Mouse (Mus musculus): ENCODE data around the gene Gm20422. TPM values are rescaled to one million over a fixed set of nuclear protein-coding genes. Genes with fewer than 3 reads are reported as not detected.

Gene Gm20422
- polyA plus RNA-seq, 1 experiment from 2014 or later = not detected

GRCm38 (mm10) chr8:69790773-69791367, 16.2 kb upstream of the Gm20422 start, which contains the start of the genes Atp13a1 and Zfp866:
Gene Atp13a1 (plus strand): TSS chr8:69791163.
Gene Zfp866 (minus strand): TSS chr8:69791178.
- peak; percentile 93 for ATAC-seq
- Histone ChIP-seq H3K4me3 (peak within 1 kb of the TSS; percentile 100), H3K4me2 (peak within 1 kb of the TSS; percentile 87), H3K9me3 (replicated peaks) (no peaks in the 10 kb centered on the region), H3K36me3 (peaks cover 32% of the 10 kb centered on the region), H3K4me1 (peaks cover 36% of the 10 kb centered on the region), H3K27me3 (replicated peaks) (no peaks in the 10 kb centered on the region), H3K9ac (peak within 1 kb of the TSS; percentile 94), H3K27ac (peak within 1 kb of the TSS; percentile 99)
- under 1% methylated on average over 38 of the region's 38 CpGs for WGBS (ENCODE audit: insufficient replicate concordance)

GRCm38 (mm10) chr8:69790364-69790763, 15.7 kb upstream of the Gm20422 start:
- peak overlapping the region; percentile 94 for H3K9ac ChIP-seq
- peak overlapping the region; percentile 100 for H3K4me3 ChIP-seq
- H3K4me1 ChIP-seq = peaks cover 36% of the 10 kb centered on the region
- peak overlapping the region; percentile 99 for H3K27ac ChIP-seq
- 14% methylated on average over 11 of the region's 11 CpGs for WGBS (ENCODE audit: insufficient replicate concordance)
- H3K9me3 ChIP-seq (replicated peaks) = no peaks in the 10 kb centered on the region
- no peak for ATAC-seq
- peak overlapping the region; percentile 87 for H3K4me2 ChIP-seq
- H3K36me3 ChIP-seq = peaks cover 27% of the 10 kb centered on the region
- H3K27me3 ChIP-seq (replicated peaks) = no peaks in the 10 kb centered on the region

GRCm38 (mm10) chr8:69789731-69790130, 15.0 kb upstream of the Gm20422 start:
- Histone ChIP-seq H3K36me3 (peaks cover 20% of the 10 kb centered on the region), H3K9me3 (replicated peaks) (no peaks in the 10 kb centered on the region), H3K9ac (peak overlapping the region; percentile 94; the same call in 1 of the 2 replicates), H3K4me1 (peaks cover 36% of the 10 kb centered on the region), H3K4me2 (peak overlapping the region; percentile 87), H3K27ac (peak overlapping the region; percentile 99), H3K4me3 (peak overlapping the region; percentile 100), H3K27me3 (replicated peaks) (no peaks in the 10 kb centered on the region)
- no peak for ATAC-seq
- WGBS (ENCODE audit: insufficient replicate concordance) = 45% methylated on average over 5 of the region's 5 CpGs

GRCm38 (mm10) chr8:69789105-69789504, 14.4 kb upstream of the Gm20422 start:
- no peak for ATAC-seq
- WGBS (ENCODE audit: insufficient replicate concordance) = 33% methylated on average over 5 of the region's 5 CpGs
- peak overlapping the region; percentile 99; the same call in 1 of the 2 replicates for H3K27ac ChIP-seq
- H3K36me3 ChIP-seq = peaks cover 14% of the 10 kb centered on the region
- no peak overlapping the region for H3K4me3 ChIP-seq
- peak overlapping the region; percentile 14; the same call in 1 of the 2 replicates for H3K9ac ChIP-seq
- peaks cover 36% of the 10 kb centered on the region for H3K4me1 ChIP-seq
- H3K27me3 ChIP-seq (replicated peaks) = no peaks in the 10 kb centered on the region
- H3K9me3 ChIP-seq (replicated peaks) = no peaks in the 10 kb centered on the region
- H3K4me2 ChIP-seq = peak overlapping the region; percentile 87; the same call in 1 of the 2 replicates

GRCm38 (mm10) chr8:69777111-69777510, 2.4 kb upstream of the Gm20422 start:
- H3K9me3 ChIP-seq (replicated peaks) = no peaks in the 10 kb centered on the region
- no peak overlapping the region for H3K4me3 ChIP-seq
- peaks cover 32% of the 10 kb centered on the region for H3K4me1 ChIP-seq
- H3K36me3 ChIP-seq = peaks cover 8% of the 10 kb centered on the region
- no peak overlapping the region for H3K27ac ChIP-seq
- H3K27me3 ChIP-seq (replicated peaks) = no peaks in the 10 kb centered on the region
- no peak overlapping the region for H3K9ac ChIP-seq
- no peak overlapping the region for H3K4me2 ChIP-seq
- 68% methylated on average over 9 of the region's 12 CpGs for WGBS (ENCODE audit: insufficient replicate concordance)
- no peak for ATAC-seq

- WGBS (ENCODE audit: insufficient replicate concordance) = 32% methylated on average over 2 of the region's 2 CpGs
- peak overlapping the region; percentile 9 for H3K9ac ChIP-seq
- 0 out of 2 replicates have a peak, but pooled peaks have one; percentile 3 for ATAC-seq
Observed at GRCm38 (mm10) chr8:69775149-69775534, 456 bp upstream of the Gm20422 start.

GRCm38 (mm10) chr8:69772106-69772505, 2.6 kb downstream of the Gm20422 start:
- Histone ChIP-seq H3K4me3 (no peak overlapping the region), H3K27me3 (replicated peaks) (no peaks in the 10 kb centered on the region), H3K27ac (no peak overlapping the region), H3K36me3 (peaks cover 53% of the 10 kb centered on the region), H3K9ac (no peak overlapping the region), H3K4me2 (no peak overlapping the region), H3K9me3 (replicated peaks) (no peaks in the 10 kb centered on the region), H3K4me1 (peaks cover 50% of the 10 kb centered on the region)
- 91% methylated on average over 2 of the region's 2 CpGs for WGBS (ENCODE audit: insufficient replicate concordance)
- ATAC-seq = no peak

More at GRCm38 (mm10) chr8:69775149-69775534, 456 bp upstream of the Gm20422 start:
- Histone ChIP-seq H3K27me3 (replicated peaks) (no peaks in the 10 kb centered on the region), H3K9me3 (replicated peaks) (no peaks in the 10 kb centered on the region), H3K4me2 (peak overlapping the region; percentile 77), H3K27ac (peak overlapping the region; percentile 61), H3K4me1 (peaks cover 47% of the 10 kb centered on the region), H3K36me3 (peaks cover 23% of the 10 kb centered on the region), H3K4me3 (peak overlapping the region; percentile 79)

- ATAC-seq = no peak
- H3K27me3 ChIP-seq (replicated peaks) = no peaks in the 10 kb centered on the region
- H3K9ac ChIP-seq = no peak overlapping the region
- H3K27ac ChIP-seq = no peak overlapping the region
- peaks cover 5% of the 10 kb centered on the region for H3K9me3 ChIP-seq (replicated peaks)
- no peak overlapping the region for H3K4me3 ChIP-seq
- no peak overlapping the region for H3K4me2 ChIP-seq
- H3K4me1 ChIP-seq = peaks cover 50% of the 10 kb centered on the region
- WGBS (ENCODE audit: insufficient replicate concordance) = 82% methylated on average over 9 of the region's 9 CpGs
- H3K36me3 ChIP-seq = peaks cover 62% of the 10 kb centered on the region
Observed at GRCm38 (mm10) chr8:69771221-69771620, 3.5 kb downstream of the Gm20422 start.

- peaks cover 82% of the 10 kb centered on the region for H3K36me3 ChIP-seq
- H3K4me3 ChIP-seq = no peak overlapping the region
- no peak overlapping the region for H3K9ac ChIP-seq
- no peak for ATAC-seq
- no peaks in the 10 kb centered on the region for H3K27me3 ChIP-seq (replicated peaks)
- no peak overlapping the region for H3K4me2 ChIP-seq
- H3K9me3 ChIP-seq (replicated peaks) = peaks cover 12% of the 10 kb centered on the region
- no peaks in the 10 kb centered on the region for H3K4me1 ChIP-seq
- no peak overlapping the region for H3K27ac ChIP-seq
- WGBS (ENCODE audit: insufficient replicate concordance) = 87% methylated on average over 4 of the region's 4 CpGs
Observed at GRCm38 (mm10) chr8:69761814-69762445, 12.8 kb downstream of the Gm20422 start.

- 81% methylated on average over 5 of the region's 5 CpGs for WGBS (ENCODE audit: insufficient replicate concordance)
- Histone ChIP-seq H3K9ac (no peak overlapping the region), H3K27me3 (replicated peaks) (no peaks in the 10 kb centered on the region), H3K4me3 (no peak overlapping the region), H3K9me3 (replicated peaks) (no peaks in the 10 kb centered on the region), H3K36me3 (peaks cover 64% of the 10 kb centered on the region), H3K4me1 (peaks cover 10% of the 10 kb centered on the region), H3K4me2 (no peak overlapping the region), H3K27ac (no peak overlapping the region)
- no peak for ATAC-seq
Observed at GRCm38 (mm10) chr8:69758316-69758715, 16.4 kb downstream of the Gm20422 start.

GRCm38 (mm10) chr8:69752437-69752836, 22.2 kb downstream of the Gm20422 start:
- H3K4me3 ChIP-seq = no peak overlapping the region
- peaks cover 22% of the 10 kb centered on the region for H3K36me3 ChIP-seq
- no peaks in the 10 kb centered on the region for H3K9me3 ChIP-seq (replicated peaks)
- peak overlapping the region; percentile 73 for H3K27ac ChIP-seq
- ATAC-seq = no peak
- peak overlapping the region; percentile 31; the same call in 1 of the 2 replicates for H3K9ac ChIP-seq
- H3K4me2 ChIP-seq = peak overlapping the region; percentile 28; the same call in 1 of the 2 replicates
- no peaks in the 10 kb centered on the region for H3K27me3 ChIP-seq (replicated peaks)
- peaks cover 55% of the 10 kb centered on the region for H3K4me1 ChIP-seq
- 33% methylated on average over 2 of the region's 2 CpGs for WGBS (ENCODE audit: insufficient replicate concordance)

All from liver, embryonic 12.5 days (tissue).